Mouse (Mus musculus): ENCODE data around the gene Ubap1. TPM values are rescaled to one million over a fixed set of nuclear protein-coding genes. Genes with fewer than 3 reads are reported as not detected.
A peak's percentile ranks its signal among the peaks of the same experiment; 100 is the strongest.

Gene Ubap1
- polyA plus RNA-seq, 1 experiment from 2014 or later: 63.0 TPM

DNA sequence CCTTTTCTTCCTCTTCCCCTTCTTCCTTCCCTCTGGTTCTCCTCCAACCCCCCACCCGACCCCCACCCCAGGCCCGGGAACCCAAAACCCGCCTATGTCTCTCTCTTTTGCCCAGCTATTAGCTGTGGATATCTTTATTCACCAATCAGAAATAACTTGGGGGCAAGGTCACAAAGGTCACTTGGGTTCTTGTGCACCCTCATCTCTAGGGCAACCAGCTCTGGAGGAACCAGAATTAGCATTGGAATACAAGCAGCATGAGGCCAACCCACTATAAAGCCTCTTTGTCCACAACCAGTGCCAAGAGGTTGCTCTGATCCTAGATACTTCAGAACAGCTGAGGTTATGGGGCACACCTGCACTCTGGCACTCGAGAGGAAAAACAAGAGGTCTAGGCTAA lies 19.3 kb upstream of the Ubap1 start:
- H3K27ac ChIP-seq: no peak overlapping the region
- H3K4me2 ChIP-seq: no peak overlapping the region
- H3K27me3 ChIP-seq: no peaks in the 10 kb centered on the region
- H3K4me3 ChIP-seq (replicated peaks): no peak overlapping the region
- no peak overlapping the region for H3K9ac ChIP-seq
- H3K9me3 ChIP-seq (replicated peaks): no peaks in the 10 kb centered on the region
- ATAC-seq (replicated peaks; ENCODE audit: low FRiP score): no peak
- H3K4me1 ChIP-seq: no peaks in the 10 kb centered on the region
- 64% methylated on average over 4 of the region's 4 CpGs for WGBS
- H3K36me3 ChIP-seq: no peaks in the 10 kb centered on the region

GRCm38 (mm10) chr4:41331085-41331484 lies 17.7 kb upstream of the Ubap1 start:
- Histone ChIP-seq H3K4me3 (replicated peaks) (no peak overlapping the region), H3K4me2 (no peak overlapping the region), H3K27me3 (no peaks in the 10 kb centered on the region), H3K36me3 (no peaks in the 10 kb centered on the region), H3K27ac (no peak overlapping the region), H3K9me3 (replicated peaks) (no peaks in the 10 kb centered on the region), H3K4me1 (no peaks in the 10 kb centered on the region), H3K9ac (no peak overlapping the region)
- WGBS: 73% methylated on average over 3 of the region's 3 CpGs
- ATAC-seq (replicated peaks; ENCODE audit: low FRiP score): peak; percentile 62

- H3K4me3 ChIP-seq (replicated peaks): no peak overlapping the region
- no peak overlapping the region for H3K9ac ChIP-seq
- H3K4me1 ChIP-seq: no peaks in the 10 kb centered on the region
- no peak overlapping the region for H3K27ac ChIP-seq
- no peaks in the 10 kb centered on the region for H3K27me3 ChIP-seq
- 85% methylated on average over 9 of the region's 9 CpGs for WGBS
- 0 out of 2 replicates have a peak, but pooled peaks have one; percentile 40 for ATAC-seq (replicated peaks; ENCODE audit: low FRiP score)
- no peaks in the 10 kb centered on the region for H3K9me3 ChIP-seq (replicated peaks)
- H3K36me3 ChIP-seq: no peaks in the 10 kb centered on the region
- no peak overlapping the region for H3K4me2 ChIP-seq
Measured at GRCm38 (mm10) chr4:41331698-41332421, 16.9 kb upstream of the Ubap1 start.

- no peaks in the 10 kb centered on the region for H3K9me3 ChIP-seq (replicated peaks)
- H3K4me2 ChIP-seq: no peak overlapping the region
- no peak overlapping the region for H3K4me3 ChIP-seq (replicated peaks)
- H3K4me1 ChIP-seq: no peaks in the 10 kb centered on the region
- H3K9ac ChIP-seq: no peak overlapping the region
- no peak for ATAC-seq (replicated peaks; ENCODE audit: low FRiP score)
- H3K27ac ChIP-seq: no peak overlapping the region
- H3K27me3 ChIP-seq: no peaks in the 10 kb centered on the region
- H3K36me3 ChIP-seq: no peaks in the 10 kb centered on the region
Measured at GRCm38 (mm10) chr4:41336546-41336945, 12.2 kb upstream of the Ubap1 start.

- ATAC-seq (replicated peaks; ENCODE audit: low FRiP score): no peak
- H3K4me3 ChIP-seq (replicated peaks): no peak overlapping the region
- H3K4me2 ChIP-seq: no peak overlapping the region
- 77% methylated on average over 11 of the region's 11 CpGs for WGBS
- H3K9ac ChIP-seq: no peak overlapping the region
- H3K36me3 ChIP-seq: no peaks in the 10 kb centered on the region
- H3K27me3 ChIP-seq: no peaks in the 10 kb centered on the region
- H3K27ac ChIP-seq: no peak overlapping the region
- no peaks in the 10 kb centered on the region for H3K4me1 ChIP-seq
- no peaks in the 10 kb centered on the region for H3K9me3 ChIP-seq (replicated peaks)
Measured at GRCm38 (mm10) chr4:41340912-41341550, 7.8 kb upstream of the Ubap1 start.

GRCm38 (mm10) chr4:41346011-41346410 lies 2.8 kb upstream of the Ubap1 start:
- Histone ChIP-seq H3K9me3 (replicated peaks) (no peaks in the 10 kb centered on the region), H3K27me3 (no peaks in the 10 kb centered on the region), H3K4me2 (no peak overlapping the region), H3K4me3 (replicated peaks) (no peak overlapping the region), H3K27ac (no peak overlapping the region), H3K4me1 (peaks cover 15% of the 10 kb centered on the region), H3K9ac (no peak overlapping the region), H3K36me3 (no peaks in the 10 kb centered on the region)
- 81% methylated on average over 2 of the region's 2 CpGs for WGBS
- ATAC-seq (replicated peaks; ENCODE audit: low FRiP score): no peak

DNA sequence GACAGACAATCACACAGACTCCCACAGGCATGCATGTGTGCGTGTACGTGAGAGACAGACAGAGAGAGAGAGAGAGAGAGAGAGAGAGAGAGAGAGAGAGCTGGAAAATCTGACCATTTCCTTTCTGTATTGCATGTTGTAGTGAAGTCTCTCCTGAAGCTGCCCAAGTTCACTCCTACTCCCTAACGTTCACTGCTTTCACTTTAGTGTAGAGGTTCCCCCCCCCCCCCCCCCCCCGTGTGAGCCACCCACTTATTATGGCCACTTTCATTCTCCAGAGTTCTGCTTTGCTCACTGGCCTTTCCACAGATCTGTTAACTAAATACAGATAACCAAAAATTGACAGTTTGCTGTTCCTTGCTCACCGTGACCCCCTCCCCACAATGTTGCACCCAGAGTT lies 957 bp upstream of the Ubap1 start:
- ATAC-seq (replicated peaks; ENCODE audit: low FRiP score): no peak
- WGBS: 21% methylated on average over 5 of the region's 5 CpGs
- peaks cover 15% of the 10 kb centered on the region for H3K36me3 ChIP-seq
- H3K4me2 ChIP-seq: peak overlapping the region; percentile 57
- H3K4me3 ChIP-seq (replicated peaks): 0 out of 2 replicates have a peak overlapping the region, but pooled peaks have one; percentile 89
- H3K9ac ChIP-seq: no peak overlapping the region
- no peaks in the 10 kb centered on the region for H3K9me3 ChIP-seq (replicated peaks)
- H3K27me3 ChIP-seq: no peaks in the 10 kb centered on the region
- peaks cover 15% of the 10 kb centered on the region for H3K4me1 ChIP-seq
- peak overlapping the region; percentile 62 for H3K27ac ChIP-seq

DNA sequence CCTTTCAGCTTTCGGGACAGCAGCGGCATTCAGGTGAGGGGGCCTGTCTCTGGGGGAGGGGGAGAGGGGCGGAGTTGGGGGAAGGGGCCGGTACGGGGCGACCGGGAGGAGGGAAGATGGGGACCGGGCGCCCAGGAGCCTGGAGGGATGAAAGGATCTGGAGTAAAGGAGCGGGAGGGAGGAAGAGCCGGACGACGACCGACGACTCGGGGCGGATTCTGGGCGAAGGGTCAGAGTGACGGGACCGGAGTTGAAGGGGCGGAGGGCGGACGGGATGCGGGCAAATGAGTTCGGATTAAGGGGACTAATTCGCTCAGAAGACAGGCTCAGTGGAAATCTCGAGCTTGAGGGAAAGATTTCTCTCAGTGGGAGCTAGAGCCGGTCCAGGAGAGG lies 399 bp downstream of the Ubap1 start:
- Histone ChIP-seq H3K9me3 (replicated peaks) (no peaks in the 10 kb centered on the region), H3K4me2 (peak overlapping the region; percentile 64), H3K9ac (peak overlapping the region; percentile 70), H3K36me3 (peaks cover 16% of the 10 kb centered on the region), H3K27ac (peak overlapping the region; percentile 97), H3K4me1 (peaks cover 15% of the 10 kb centered on the region), H3K27me3 (no peaks in the 10 kb centered on the region), H3K4me3 (replicated peaks) (peak overlapping the region; percentile 89)
- WGBS: under 1% methylated on average over 28 of the region's 28 CpGs
- peak; percentile 76; the same call in 1 of the 2 replicates for ATAC-seq (replicated peaks; ENCODE audit: low FRiP score)

GRCm38 (mm10) chr4:41352758-41353157 lies 4.0 kb downstream of the Ubap1 start:
- no peak overlapping the region for H3K9ac ChIP-seq
- no peaks in the 10 kb centered on the region for H3K27me3 ChIP-seq
- 92% methylated on average over 4 of the region's 4 CpGs for WGBS
- no peak overlapping the region for H3K4me2 ChIP-seq
- no peak overlapping the region for H3K4me3 ChIP-seq (replicated peaks)
- ATAC-seq (replicated peaks; ENCODE audit: low FRiP score): no peak
- no peak overlapping the region for H3K27ac ChIP-seq
- no peaks in the 10 kb centered on the region for H3K9me3 ChIP-seq (replicated peaks)
- H3K36me3 ChIP-seq: peaks cover 32% of the 10 kb centered on the region
- peaks cover 10% of the 10 kb centered on the region for H3K4me1 ChIP-seq

- Histone ChIP-seq H3K27me3 (no peaks in the 10 kb centered on the region), H3K27ac (no peak overlapping the region), H3K4me1 (peaks cover 5% of the 10 kb centered on the region; the same call in 1 of the 2 replicates), H3K36me3 (peaks cover 32% of the 10 kb centered on the region), H3K9me3 (replicated peaks) (no peaks in the 10 kb centered on the region), H3K4me2 (no peak overlapping the region), H3K4me3 (replicated peaks) (no peak overlapping the region), H3K9ac (no peak overlapping the region)
- ATAC-seq (replicated peaks; ENCODE audit: low FRiP score): no peak
- WGBS: 90% methylated on average over 1 of the region's 1 CpGs
Measured at GRCm38 (mm10) chr4:41353265-41353664, 4.5 kb downstream of the Ubap1 start.

GRCm38 (mm10) chr4:41357154-41357553 lies 8.4 kb downstream of the Ubap1 start:
- Histone ChIP-seq H3K4me3 (replicated peaks) (no peak overlapping the region), H3K27me3 (no peaks in the 10 kb centered on the region), H3K27ac (no peak overlapping the region), H3K4me1 (no peaks in the 10 kb centered on the region), H3K36me3 (peaks cover 34% of the 10 kb centered on the region), H3K9me3 (replicated peaks) (no peaks in the 10 kb centered on the region), H3K9ac (no peak overlapping the region), H3K4me2 (no peak overlapping the region)
- ATAC-seq (replicated peaks; ENCODE audit: low FRiP score): no peak
- 77% methylated on average over 2 of the region's 2 CpGs for WGBS

DNA sequence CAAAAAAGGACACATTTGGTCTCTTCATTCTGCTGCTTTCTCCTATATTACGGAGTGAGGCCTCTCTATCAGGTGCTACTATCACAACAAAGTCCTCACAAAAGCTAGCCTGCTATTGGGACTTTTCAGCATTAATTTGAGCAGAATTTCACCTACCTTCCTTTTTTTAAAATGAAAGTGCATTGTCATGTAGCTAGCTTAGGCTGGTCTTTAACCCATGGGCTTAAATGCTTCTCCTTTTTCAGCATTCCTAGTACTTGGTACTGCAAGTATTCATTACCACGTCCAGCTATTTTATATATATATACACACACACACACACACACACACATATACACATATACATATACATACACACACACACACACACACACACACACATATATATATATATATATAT lies 9.9 kb downstream of the Ubap1 start:
- no peak for ATAC-seq (replicated peaks; ENCODE audit: low FRiP score)
- Histone ChIP-seq H3K9ac (no peak overlapping the region), H3K9me3 (replicated peaks) (no peaks in the 10 kb centered on the region), H3K4me1 (no peaks in the 10 kb centered on the region), H3K27ac (no peak overlapping the region), H3K4me3 (replicated peaks) (no peak overlapping the region), H3K36me3 (peaks cover 26% of the 10 kb centered on the region), H3K27me3 (no peaks in the 10 kb centered on the region), H3K4me2 (no peak overlapping the region)
- 92% methylated on average over 2 of the region's 2 CpGs for WGBS
